Mouse (Mus musculus) erythroid progenitor cell, adult 5-6 weeks (primary cell): ENCODE data around the gene Nt5c. TPM values are rescaled to one million over a fixed set of nuclear protein-coding genes. Genes with fewer than 3 reads are reported as not detected.

Experiments
- ATAC-seq: replicated peaks from 2 replicates; pipeline ENCODE4 v1.8.0; 2016; ENCODE audit warnings: moderate number of reproducible peaks, mild to moderate bottlenecking, moderate TSS enrichment, inconsistent platforms; ENCODE audit not compliant: poor library complexity, low FRiP score, severe bottlenecking
- total RNA-seq, 2 experiments: library from RNA; stranded (forward) in 1 of 2; stranded (reverse) in 1 of 2; fragments of 150-400 nt in 1 of 2; fragments of 186-747, 209-891 nt in 1 of 2; gene quantifications; 2 replicates each; pipeline versions ENCODE4 v1.2.3 to v1.2.4; 2015 to 2017; ENCODE audit warnings: low replicate concordance in 2 of 2

Gene Nt5c
- total RNA-seq, 2 experiments from 2014 or later: 13.0 to 37.2 TPM

- ATAC-seq: no peak
These were observed 44.3 kb downstream of the Nt5c start for GRCm38 (mm10) chr11:115447321-115447885.

- ATAC-seq: no peak
These were observed 44.8 kb downstream of the Nt5c start for GRCm38 (mm10) chr11:115446906-115447305.

GRCm38 (mm10) chr11:115441417-115441816 is 50.2 kb downstream of the Nt5c start:
- ATAC-seq: no peak

Other genes with a start within 250 kb of the Nt5c start
- not detected in 2 replicates for gene Grin2c, start 224.6 kb downstream of the Nt5c start, total RNA-seq (2015; ENCODE audit: low replicate concordance)
- not detected in 2 replicates for gene Grin2c, start 224.6 kb downstream of the Nt5c start, total RNA-seq (2017; ENCODE audit: low replicate concordance)
- gene Fdxr, start 214.8 kb downstream of the Nt5c start, total RNA-seq (2015; ENCODE audit: low replicate concordance): 1.3 and 16.6 TPM in 2 replicates
- 1.4 and 3.2 TPM in 2 replicates for gene Fdxr, start 214.8 kb downstream of the Nt5c start, total RNA-seq (2017; ENCODE audit: low replicate concordance)
- not detected in 2 replicates for gene Fads6, start 194.2 kb downstream of the Nt5c start, total RNA-seq (2015; ENCODE audit: low replicate concordance)
- gene Fads6, start 194.2 kb downstream of the Nt5c start, total RNA-seq (2017; ENCODE audit: low replicate concordance): 0.45 and 0.64 TPM in 2 replicates
- gene Otop2, start 184.7 kb downstream of the Nt5c start, total RNA-seq (2015; ENCODE audit: low replicate concordance): not detected in 2 replicates
- gene Otop2, start 184.7 kb downstream of the Nt5c start, total RNA-seq (2017; ENCODE audit: low replicate concordance): not detected in 2 replicates
- gene Ush1g, start 169.8 kb downstream of the Nt5c start, total RNA-seq (2015; ENCODE audit: low replicate concordance): not detected in 2 replicates
- gene Ush1g, start 169.8 kb downstream of the Nt5c start, total RNA-seq (2017; ENCODE audit: low replicate concordance): not detected in 2 replicates
- gene Otop3, start 157.1 kb downstream of the Nt5c start, total RNA-seq (2015; ENCODE audit: low replicate concordance): not detected in 2 replicates
- not detected in 2 replicates for gene Otop3, start 157.1 kb downstream of the Nt5c start, total RNA-seq (2017; ENCODE audit: low replicate concordance)
- gene Hid1, start 124.1 kb downstream of the Nt5c start, total RNA-seq (2015; ENCODE audit: low replicate concordance): not detected in 2 replicates
- not detected in 2 replicates for gene Hid1, start 124.1 kb downstream of the Nt5c start, total RNA-seq (2017; ENCODE audit: low replicate concordance)
- not detected in 2 replicates for gene Cdr2l, start 109.9 kb downstream of the Nt5c start, total RNA-seq (2015; ENCODE audit: low replicate concordance)
- not detected in 2 replicates for gene Cdr2l, start 109.9 kb downstream of the Nt5c start, total RNA-seq (2017; ENCODE audit: low replicate concordance)
- 12.6 and 24.1 TPM in 2 replicates for gene Mrpl58, start 88.1 kb downstream of the Nt5c start, total RNA-seq (2015; ENCODE audit: low replicate concordance)
- 16.6 and 30.3 TPM in 2 replicates for gene Mrpl58, start 88.1 kb downstream of the Nt5c start, total RNA-seq (2017; ENCODE audit: low replicate concordance)
- 520 and 620 TPM in 2 replicates for gene Atp5h, start 71.9 kb downstream of the Nt5c start, total RNA-seq (2015; ENCODE audit: low replicate concordance)
- gene Atp5h, start 71.9 kb downstream of the Nt5c start, total RNA-seq (2017; ENCODE audit: low replicate concordance): 410 and 415 TPM in 2 replicates
- gene Kctd2, start 71.7 kb downstream of the Nt5c start, total RNA-seq (2015; ENCODE audit: low replicate concordance): 4.2 and 14.1 TPM in 2 replicates
- 8.3 and 16.9 TPM in 2 replicates for gene Kctd2, start 71.7 kb downstream of the Nt5c start, total RNA-seq (2017; ENCODE audit: low replicate concordance)
- gene Trim80, start 51.3 kb downstream of the Nt5c start, total RNA-seq (2015; ENCODE audit: low replicate concordance): not detected in 2 replicates
- not detected in 2 replicates for gene Trim80, start 51.3 kb downstream of the Nt5c start, total RNA-seq (2017; ENCODE audit: low replicate concordance)
- gene Slc16a5, start 29.4 kb downstream of the Nt5c start, total RNA-seq (2015; ENCODE audit: low replicate concordance): not detected in 2 replicates
- gene Slc16a5, start 29.4 kb downstream of the Nt5c start, total RNA-seq (2017; ENCODE audit: low replicate concordance): 1.0 TPM in 1 of 2 replicates, not detected in the other
- 1.8 TPM in 1 of 2 replicates, not detected in the other for gene Armc7, start 16.2 kb downstream of the Nt5c start, total RNA-seq (2015; ENCODE audit: low replicate concordance)
- gene Armc7, start 16.2 kb downstream of the Nt5c start, total RNA-seq (2017; ENCODE audit: low replicate concordance): 2.7 TPM in 2 replicates
- gene Jpt1, start 22.5 kb upstream of the Nt5c start, total RNA-seq (2015; ENCODE audit: low replicate concordance): 168 and 177 TPM in 2 replicates
- 225 and 235 TPM in 2 replicates for gene Jpt1, start 22.5 kb upstream of the Nt5c start, total RNA-seq (2017; ENCODE audit: low replicate concordance)
- gene Sumo2, start 44.4 kb upstream of the Nt5c start, total RNA-seq (2015; ENCODE audit: low replicate concordance): 450 and 609 TPM in 2 replicates
- gene Sumo2, start 44.4 kb upstream of the Nt5c start, total RNA-seq (2017; ENCODE audit: low replicate concordance): 286 and 389 TPM in 2 replicates
- 78.9 and 133 TPM in 2 replicates for gene Nup85, start 72.6 kb upstream of the Nt5c start, total RNA-seq (2015; ENCODE audit: low replicate concordance)
- gene Nup85, start 72.6 kb upstream of the Nt5c start, total RNA-seq (2017; ENCODE audit: low replicate concordance): 141 and 174 TPM in 2 replicates
- 10.1 and 22.2 TPM in 2 replicates for gene Mrps7, start 112.1 kb upstream of the Nt5c start, total RNA-seq (2015; ENCODE audit: low replicate concordance)
- 5.1 and 12.3 TPM in 2 replicates for gene Mrps7, start 112.1 kb upstream of the Nt5c start, total RNA-seq (2017; ENCODE audit: low replicate concordance)
- gene Gga3, start 112.2 kb upstream of the Nt5c start, total RNA-seq (2015; ENCODE audit: low replicate concordance): 18.0 and 20.9 TPM in 2 replicates
- gene Gga3, start 112.2 kb upstream of the Nt5c start, total RNA-seq (2017; ENCODE audit: low replicate concordance): 20.7 and 33.2 TPM in 2 replicates
- 62.3 and 66.7 TPM in 2 replicates for gene Mif4gd, start 121.1 kb upstream of the Nt5c start, total RNA-seq (2015; ENCODE audit: low replicate concordance)
- 36.5 and 69.8 TPM in 2 replicates for gene Mif4gd, start 121.1 kb upstream of the Nt5c start, total RNA-seq (2017; ENCODE audit: low replicate concordance)
- 3.2 and 7.1 TPM in 2 replicates for gene Slc25a19, start 136.4 kb upstream of the Nt5c start, total RNA-seq (2015; ENCODE audit: low replicate concordance)
- gene Slc25a19, start 136.4 kb upstream of the Nt5c start, total RNA-seq (2017; ENCODE audit: low replicate concordance): 2.0 and 6.4 TPM in 2 replicates
- gene Grb2, start 216.7 kb upstream of the Nt5c start, total RNA-seq (2015; ENCODE audit: low replicate concordance): 36.8 and 49.5 TPM in 2 replicates
- gene Grb2, start 216.7 kb upstream of the Nt5c start, total RNA-seq (2017; ENCODE audit: low replicate concordance): 10.1 and 29.1 TPM in 2 replicates